Mouse (Mus musculus) heart, adult 2 months (tissue): ENCODE results near the gene Sept1.

Experiments
- CTCF ChIP-seq: fragments of 200-600 bp; IDR thresholded peaks from 2 replicates; pipeline ENCODE4 v1.8.1; 2022; ENCODE audit warnings: antibody characterized with exemption, mild to moderate bottlenecking, moderate library complexity
- EP300 ChIP-seq: fragments of 200-500 bp; IDR thresholded peaks from 2 replicates; pipeline ENCODE4 v1.6.1; 2011; ENCODE audit warnings: low read depth, low read length, control low read depth; ENCODE audit not compliant: insufficient read depth
- POLR2A ChIP-seq: fragments of 200-500 bp; IDR thresholded peaks from 2 replicates; pipeline ENCODE4 v1.6.1; 2011; ENCODE audit warnings: mild to moderate bottlenecking, low read depth, low read length, control low read depth; ENCODE audit not compliant: insufficient read depth

GRCm38 (mm10) chr7:127232622-127233367, at the start of gene Sept1, which contains the start of gene Zfp553:
- TF ChIP-seq CTCF: peak; percentile 20
- TF ChIP-seq POLR2A: peak; percentile 13; the same call in 1 of the 2 replicates
- TF ChIP-seq EP300: no peak
